Mouse (Mus musculus): ENCODE results near the gene Mrpl57. TPM values are rescaled to one million over a fixed set of nuclear protein-coding genes. Genes with fewer than 3 reads are reported as not detected.

The Mrpl57 gene
- polyA plus RNA-seq, 1 experiment from 2014 or later, result 57.0 TPM

DNA sequence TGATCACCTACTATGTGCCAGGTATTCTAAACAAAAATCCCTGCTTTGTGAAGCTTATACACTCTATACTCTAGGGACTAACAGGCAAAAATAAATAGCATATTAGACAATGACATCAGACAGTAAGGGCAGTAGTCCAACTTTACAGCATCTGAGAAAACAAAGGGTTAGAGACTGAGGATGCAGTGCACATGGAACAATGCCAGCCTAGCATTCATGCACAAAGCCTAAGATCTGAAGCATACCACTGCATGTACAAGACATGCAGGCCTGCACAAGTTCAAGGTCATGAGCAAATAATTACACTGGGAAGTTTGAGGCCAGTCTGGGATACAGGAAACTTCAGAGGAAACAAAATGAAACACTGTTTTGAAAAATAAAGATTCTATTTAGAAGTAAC is 33.5 kb downstream of the Mrpl57 start:
- no peaks in the 10 kb centered on the region for H3K27me3 ChIP-seq
- TF ChIP-seq CTCF (IDR thresholded peaks at IDR 0.05), result no peak
- POLR2A ChIA-PET, result no interaction called here
- CTCF ChIA-PET, result interaction anchor here (1.0 kb wide), 1 partner anchor 15 kb away, joined by 3 read pairs; no protein-coding TSS in a partner anchor
- in situ Hi-C loops (cut with MboI; ENCODE audit: low pct_unique_long_range_greater_than_20kb), result no loop called here
- no peak for DNase-seq (ENCODE audit: low read depth, low spot score)
- no peak for ATAC-seq

DNA sequence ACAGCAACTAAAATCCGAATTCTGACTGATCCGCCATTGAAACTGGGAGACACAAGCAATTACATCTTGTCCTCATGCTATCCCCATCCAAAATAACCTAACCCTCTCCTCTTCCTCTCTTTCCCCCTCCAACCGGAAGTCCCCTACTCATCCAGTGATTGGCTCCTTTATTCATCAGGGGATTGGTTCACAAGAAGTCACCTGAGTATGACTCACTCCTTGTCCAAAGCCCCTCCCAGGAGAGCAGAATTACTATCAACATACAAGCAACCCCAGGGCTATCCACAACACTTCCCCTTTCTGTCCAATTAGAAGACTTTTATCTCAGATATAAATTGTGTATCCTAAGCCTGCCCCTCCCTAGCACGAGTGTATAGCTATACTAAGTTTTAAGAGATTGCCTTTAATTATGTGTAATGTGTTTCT is 36.0 kb downstream of the Mrpl57 start:
- no peaks in the 10 kb centered on the region for H3K27me3 ChIP-seq
- ChIA-PET POLR2A (no interaction called here), CTCF (interaction anchor here (2.1 kb wide), 1 partner anchor 10 kb away, joined by 4 read pairs; no protein-coding TSS in a partner anchor)
- in situ Hi-C loops (cut with MboI; ENCODE audit: low pct_unique_long_range_greater_than_20kb), result loop anchor here (5.0 kb wide), 1 partner anchor 40 kb away; no protein-coding TSS in a partner anchor
- TF ChIP-seq CTCF (IDR thresholded peaks at IDR 0.05), result no peak
- DNase-seq (ENCODE audit: low read depth, low spot score) (no peak), ATAC-seq (no peak)

DNA sequence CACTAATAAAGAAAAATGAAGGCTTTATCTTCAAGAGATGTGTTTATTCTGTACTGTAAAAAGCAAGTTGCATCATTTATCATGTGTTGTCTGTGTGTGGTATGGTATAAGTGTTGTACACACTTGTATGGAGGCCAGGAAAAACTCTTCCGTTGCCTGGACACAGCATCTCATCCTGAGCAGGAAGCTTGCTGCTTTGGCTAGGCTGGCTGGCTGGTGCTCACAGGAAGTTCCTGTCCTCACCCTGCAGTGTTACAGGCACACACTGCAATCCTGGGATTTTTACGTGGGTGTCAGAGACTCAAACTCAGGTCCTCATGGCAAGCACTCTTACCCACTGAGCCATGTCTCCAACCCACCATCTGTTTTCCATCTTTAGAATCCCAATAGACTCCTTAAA is 37.1 kb downstream of the Mrpl57 start:
- no peak for DNase-seq (ENCODE audit: low read depth, low spot score)
- no peaks in the 10 kb centered on the region for H3K27me3 ChIP-seq
- ChIA-PET CTCF (interaction anchor here (1.4 to 1.7 kb wide), 3 partner anchors 9 to 23 kb away, joined by 3 to 6 read pairs (median 3); no protein-coding TSS in a partner anchor), POLR2A (interaction anchor here (0.7 kb wide), 1 partner anchor 9 kb away, joined by 3 read pairs; no protein-coding TSS in a partner anchor)
- no peak for TF ChIP-seq CTCF (IDR thresholded peaks at IDR 0.05)
- in situ Hi-C loops (cut with MboI; ENCODE audit: low pct_unique_long_range_greater_than_20kb), result loop anchor here (5.0 kb wide), 1 partner anchor 39 kb away; no protein-coding TSS in a partner anchor
- no peak for ATAC-seq

DNA sequence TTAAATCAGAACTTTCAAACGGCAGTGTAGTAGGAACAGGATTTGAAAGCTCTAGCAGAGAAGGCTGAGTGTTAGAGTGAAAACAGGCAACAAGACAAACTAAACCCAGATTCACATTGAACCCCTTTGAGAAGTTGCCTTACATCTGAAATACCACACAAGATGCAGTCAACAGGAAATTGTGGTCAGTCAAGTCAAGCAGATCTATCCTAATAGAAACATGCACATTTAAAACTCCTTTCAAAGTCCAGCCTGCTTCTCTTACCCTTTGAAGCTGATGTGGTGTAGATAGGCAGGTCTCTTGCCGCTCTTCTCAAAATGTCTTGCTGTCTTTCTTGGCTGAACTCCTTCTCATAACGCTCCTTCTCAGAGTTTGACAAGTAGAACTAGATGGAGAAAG is 39.2 kb downstream of the Mrpl57 start:
- POLR2A ChIA-PET, result no interaction called here
- no peak for TF ChIP-seq CTCF (IDR thresholded peaks at IDR 0.05)
- ATAC-seq (no peak), DNase-seq (ENCODE audit: low read depth, low spot score) (no peak)
- in situ Hi-C loops (cut with MboI; ENCODE audit: low pct_unique_long_range_greater_than_20kb), result no loop called here
- no peaks in the 10 kb centered on the region for H3K27me3 ChIP-seq
- CTCF ChIA-PET, result no interaction called here

DNA sequence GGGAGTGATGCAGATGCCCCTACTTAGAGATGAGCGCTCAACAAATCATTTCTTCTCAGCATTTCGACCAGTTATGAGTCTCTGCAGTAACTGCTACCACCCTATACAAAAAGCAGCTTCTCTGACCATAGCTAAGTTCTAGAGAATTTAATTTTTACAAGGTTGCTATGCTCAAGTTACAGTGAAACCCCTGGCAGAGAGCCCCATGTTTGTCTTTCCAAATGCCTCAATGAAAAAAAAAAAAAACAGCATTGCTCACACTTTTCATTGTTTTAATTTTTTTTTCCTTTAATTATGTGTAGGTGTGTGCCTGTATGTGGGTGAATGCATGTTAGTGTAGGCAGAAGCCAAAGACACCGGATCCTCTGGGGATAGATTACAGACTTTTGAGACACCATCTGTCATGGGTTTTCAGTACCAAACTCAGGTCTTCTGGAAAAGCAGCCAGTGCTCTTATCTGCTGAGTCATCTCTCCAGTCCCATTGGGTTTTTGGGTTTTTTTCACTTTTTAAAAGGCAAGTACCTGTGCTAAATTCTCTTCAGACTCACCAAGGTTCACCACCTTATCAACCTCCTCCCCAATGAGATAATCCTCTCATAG is 40.7 kb downstream of the Mrpl57 start:
- TF ChIP-seq CTCF (IDR thresholded peaks at IDR 0.05), result no peak
- ATAC-seq (no peak), DNase-seq (ENCODE audit: low read depth, low spot score) (no peak)
- POLR2A ChIA-PET, result interaction anchor here (0.9 kb wide), 1 partner anchor 15 kb away, joined by 3 read pairs; no protein-coding TSS in a partner anchor
- in situ Hi-C loops (cut with MboI; ENCODE audit: low pct_unique_long_range_greater_than_20kb), result no loop called here
- no peaks in the 10 kb centered on the region for H3K27me3 ChIP-seq
- CTCF ChIA-PET, result interaction anchor here (0.7 kb wide), 1 partner anchor 23 kb away, joined by 3 read pairs; no protein-coding TSS in a partner anchor

DNA sequence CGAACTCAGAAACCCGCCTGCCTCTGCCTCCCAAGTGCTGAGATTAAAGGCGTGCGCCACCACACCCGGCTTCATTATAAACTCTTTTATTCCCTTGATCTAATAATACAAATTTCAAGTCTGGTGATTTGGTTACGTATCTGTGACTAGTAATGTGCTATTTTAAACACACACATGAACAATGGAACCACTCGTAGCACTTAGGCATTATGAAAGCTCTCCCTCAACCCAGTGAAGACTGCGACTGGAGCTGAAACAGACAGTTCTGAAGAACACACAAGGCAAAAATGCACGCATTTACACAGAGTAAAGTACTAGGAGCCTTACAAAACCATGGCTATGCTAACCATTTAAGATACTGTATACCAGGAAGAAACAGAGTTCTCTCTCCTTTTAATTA is 51.9 kb downstream of the Mrpl57 start:
- ChIA-PET CTCF (no interaction called here), POLR2A (no interaction called here)
- no peak for ATAC-seq
- TF ChIP-seq CTCF (IDR thresholded peaks at IDR 0.05), result no peak
- no peaks in the 10 kb centered on the region for H3K27me3 ChIP-seq
- no peak for DNase-seq (ENCODE audit: low read depth, low spot score)
- in situ Hi-C loops (cut with MboI; ENCODE audit: low pct_unique_long_range_greater_than_20kb), result no loop called here

Other genes starting within 250 kb of the Mrpl57 start
- 11.9 TPM for gene Xpo4, start 160.8 kb upstream of the Mrpl57 start, polyA plus RNA-seq (2021)
- not detected for gene Gm49361, start 80.1 kb upstream of the Mrpl57 start, polyA plus RNA-seq (2021)
- gene Lats2, start 67.8 kb upstream of the Mrpl57 start, polyA plus RNA-seq (2021), result 40.6 TPM
- 23.1 TPM for gene Sap18, start 28.1 kb upstream of the Mrpl57 start, polyA plus RNA-seq (2021)
- gene Ska3, start within 50 bp of the Mrpl57 start, polyA plus RNA-seq (2021), result 12.9 TPM
- gene Zdhhc20, start 64.0 kb downstream of the Mrpl57 start, polyA plus RNA-seq (2021), result 39.3 TPM
- gene Micu2, start 173.0 kb downstream of the Mrpl57 start, polyA plus RNA-seq (2021), result 88.2 TPM
- gene Fgf9, start 244.3 kb downstream of the Mrpl57 start, polyA plus RNA-seq (2021), result 2.0 TPM

Measured in Patski (cell line).